Mouse (Mus musculus) lung, embryonic 15.5 days (tissue): ENCODE data around the gene Havcr2. TPM values are rescaled to one million over a fixed set of nuclear protein-coding genes. Genes with fewer than 3 reads are reported as not detected.
A peak's percentile ranks its signal among the peaks of the same experiment; 100 is the strongest.
"Not testable (repeated sequence)": the region's sequence is repeated elsewhere in the genome, so short reads cannot be mapped to it uniquely, and the experiment has no call there.

Experiments used
- ATAC-seq: fragments of 200-750 bp; cut with Nextera tagmentation; 2 replicates; pipeline ENCODE4 v1.8.0; 2017; ENCODE audit warnings: moderate number of reproducible peaks, borderline replicate concordance; ENCODE audit not compliant: low FRiP score, low TSS enrichment; ENCODE audit errors: extremely low read depth
- H3K27ac ChIP-seq: fragments of 300-500 bp; sonication (generic); 2 replicates; pipeline ENCODE4 v1.5.1; 2015; ENCODE audit warnings: moderate library complexity, mild to moderate bottlenecking, inconsistent platforms
- H3K27me3 ChIP-seq: fragments of 300-500 bp; sonication (generic); 2 replicates; pipeline ENCODE4 v1.6.1; 2015; ENCODE audit warnings: inconsistent platforms
- H3K36me3 ChIP-seq: fragments of 300-500 bp; sonication (generic); 2 replicates; pipeline ENCODE4 v1.6.1; 2015; ENCODE audit warnings: inconsistent platforms
- H3K4me1 ChIP-seq: fragments of 300-500 bp; sonication (generic); 2 replicates; pipeline ENCODE4 v1.6.1; 2015; ENCODE audit warnings: inconsistent platforms
- H3K4me2 ChIP-seq: fragments of 300-500 bp; sonication (generic); 2 replicates; pipeline ENCODE4 v1.6.1; 2015; ENCODE audit warnings: inconsistent platforms, mild to moderate bottlenecking, moderate library complexity
- H3K4me3 ChIP-seq: fragments of 300-500 bp; sonication (generic); 2 replicates; pipeline ENCODE4 v1.5.1; 2015; ENCODE audit warnings: mild to moderate bottlenecking, inconsistent platforms
- H3K9ac ChIP-seq: fragments of 300-500 bp; sonication (generic); 2 replicates; pipeline ENCODE4 v1.6.1; 2015; ENCODE audit warnings: inconsistent platforms
- H3K9me3 ChIP-seq: fragments of 300-500 bp; sonication (generic); 2 replicates; pipeline ENCODE4 v1.6.1; 2016; ENCODE audit warnings: inconsistent platforms
- WGBS: fragments of 180-500 bp; shearing (Covaris S2); methylation state at CpG from one replicate; pipeline ENCODE4 v1.1.7; 2015; 5-methylcytosine and 5-hydroxymethylcytosine counted together
- polyA plus RNA-seq: library from polyadenylated mRNA; unstranded; fragments of >200 nt; fragmentation: Nextera tagmentation; extraction: Ambion mirVana; gene quantifications from 2 replicates; pipeline ENCODE4 v1.2.1, GENCODE M21; 2015

The Havcr2 gene
- polyA plus RNA-seq: 0.13 and 0.15 TPM in 2 replicates

DNA sequence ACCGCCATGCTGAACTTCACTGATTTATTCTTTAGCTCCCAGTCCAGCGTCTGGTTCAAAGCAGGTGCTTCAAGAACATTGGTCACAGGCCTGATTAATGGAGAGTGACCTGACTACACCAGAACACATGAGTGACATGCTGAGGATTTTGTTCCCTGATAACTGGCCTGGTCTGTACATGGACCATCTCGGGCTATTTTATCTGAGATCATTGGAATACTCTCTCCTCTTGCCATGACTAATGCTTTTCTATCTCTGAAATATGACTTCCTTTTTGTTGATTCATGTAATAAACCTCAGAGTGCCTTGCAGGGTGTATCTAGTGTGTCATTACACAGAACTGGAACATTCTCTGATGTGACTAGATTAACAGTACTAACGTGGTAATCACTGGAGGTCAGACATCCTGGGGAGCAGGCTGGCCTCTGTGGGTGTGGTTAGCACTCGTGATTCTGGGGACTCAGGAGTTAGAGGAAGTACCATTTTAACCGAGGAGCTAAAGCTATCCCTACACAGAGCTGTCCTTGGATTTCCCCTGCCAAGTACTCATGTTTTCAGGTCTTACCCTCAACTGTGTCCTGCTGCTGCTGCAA lies at the start of gene Havcr2:
Havcr2 (plus strand) TSS at position 483 of the 593 bp plus-strand sequence.
- H3K36me3 ChIP-seq: no peaks in the 10 kb centered on the region
- H3K4me1 ChIP-seq: no peaks in the 10 kb centered on the region
- no peaks in the 10 kb centered on the region for H3K9me3 ChIP-seq
- no peak within 1 kb of the TSS for H3K4me3 ChIP-seq
- H3K27ac ChIP-seq: no peak within 1 kb of the TSS
- no peak within 1 kb of the TSS for H3K4me2 ChIP-seq
- H3K27me3 ChIP-seq: no peaks in the 10 kb centered on the region
- no peak within 1 kb of the TSS for H3K9ac ChIP-seq
- WGBS: 63% methylated on average over 6 of the region's 6 CpGs
- no peak for ATAC-seq

DNA sequence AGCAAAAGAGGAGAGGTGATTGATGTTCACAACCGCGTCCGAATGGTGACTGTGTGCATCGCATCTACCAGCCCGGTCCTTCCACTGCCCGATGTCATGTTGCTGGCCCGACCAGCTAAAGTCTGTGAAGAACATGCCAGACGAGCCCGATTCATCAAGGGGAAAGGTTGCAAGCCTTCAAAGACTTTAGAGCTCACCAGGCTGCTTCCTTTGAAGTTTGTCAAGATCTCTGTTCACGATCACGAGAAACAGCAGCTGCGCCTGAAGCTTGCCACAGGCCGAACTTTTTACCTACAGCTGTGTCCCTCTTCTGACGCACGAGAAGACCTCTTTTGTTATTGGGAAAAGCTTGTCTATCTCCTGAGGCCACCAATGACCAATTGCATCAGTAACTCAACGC lies 49.7 kb upstream of the Havcr2 start:
- Histone ChIP-seq H3K9ac (no peak overlapping the region), H3K27me3 (no peaks in the 10 kb centered on the region), H3K4me3 (no peak overlapping the region), H3K27ac (no peak overlapping the region), H3K4me1 (no peaks in the 10 kb centered on the region), H3K4me2 (no peak overlapping the region), H3K36me3 (no peaks in the 10 kb centered on the region), H3K9me3 (no peaks in the 10 kb centered on the region)
- ATAC-seq: no peak
- WGBS: 79% methylated on average over 16 of the region's 16 CpGs

DNA sequence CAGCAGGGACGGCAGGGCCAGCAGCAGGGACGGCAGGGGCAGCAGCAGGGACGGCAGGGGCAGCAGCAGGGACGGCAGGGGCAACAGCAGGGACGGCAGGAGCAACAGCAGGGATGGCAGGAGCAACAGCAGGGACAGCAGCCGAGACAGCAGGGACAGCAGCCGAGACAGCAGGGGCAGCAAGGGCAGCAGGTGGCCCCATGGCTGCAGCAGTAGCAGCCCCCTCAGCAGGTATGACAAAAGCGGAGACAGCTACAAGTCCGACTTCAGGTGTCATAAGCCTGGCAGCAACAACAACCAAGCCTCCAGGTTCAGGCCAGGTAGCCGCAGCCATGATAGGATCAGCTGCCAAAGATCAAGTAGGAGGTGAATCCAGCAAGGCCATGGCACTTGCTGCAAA lies 48.0 kb upstream of the Havcr2 start:
- H3K4me2 ChIP-seq: no peak overlapping the region
- no peak for ATAC-seq
- no peaks in the 10 kb centered on the region for H3K36me3 ChIP-seq
- H3K27ac ChIP-seq: no peak overlapping the region
- WGBS: 35% methylated on average over 10 of the region's 10 CpGs
- H3K9me3 ChIP-seq: no peaks in the 10 kb centered on the region
- no peaks in the 10 kb centered on the region for H3K27me3 ChIP-seq
- H3K4me3 ChIP-seq: no peak overlapping the region
- H3K4me1 ChIP-seq: no peaks in the 10 kb centered on the region
- H3K9ac ChIP-seq: no peak overlapping the region

DNA sequence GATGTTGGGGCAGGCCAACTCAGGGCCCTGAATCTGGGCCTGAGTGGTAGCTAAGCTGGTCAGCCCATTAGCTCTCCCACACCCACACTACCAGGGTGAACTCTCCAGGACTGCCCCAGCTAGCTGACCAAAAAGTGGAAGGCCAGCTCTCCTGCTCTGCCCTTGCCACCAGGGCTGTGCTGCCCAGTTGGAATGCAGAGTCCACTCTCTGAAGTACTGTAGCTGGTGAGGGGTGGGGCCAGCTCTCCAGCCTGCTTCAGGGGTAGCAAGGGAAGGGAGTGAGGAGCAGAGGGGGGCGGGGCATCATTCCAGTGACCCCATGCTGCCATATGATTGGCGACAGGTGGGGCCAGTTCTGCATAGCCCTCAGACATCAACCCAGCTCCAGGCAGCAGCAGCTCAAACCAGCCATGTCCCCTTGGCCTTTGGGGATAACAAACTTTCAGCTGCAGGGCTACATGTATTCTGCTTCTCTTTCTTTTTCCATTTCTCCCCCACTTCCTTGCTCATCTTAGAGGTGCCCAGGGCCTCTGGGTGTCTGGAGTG lies 44.6 kb upstream of the Havcr2 start:
- H3K27me3 ChIP-seq: no peaks in the 10 kb centered on the region

DNA sequence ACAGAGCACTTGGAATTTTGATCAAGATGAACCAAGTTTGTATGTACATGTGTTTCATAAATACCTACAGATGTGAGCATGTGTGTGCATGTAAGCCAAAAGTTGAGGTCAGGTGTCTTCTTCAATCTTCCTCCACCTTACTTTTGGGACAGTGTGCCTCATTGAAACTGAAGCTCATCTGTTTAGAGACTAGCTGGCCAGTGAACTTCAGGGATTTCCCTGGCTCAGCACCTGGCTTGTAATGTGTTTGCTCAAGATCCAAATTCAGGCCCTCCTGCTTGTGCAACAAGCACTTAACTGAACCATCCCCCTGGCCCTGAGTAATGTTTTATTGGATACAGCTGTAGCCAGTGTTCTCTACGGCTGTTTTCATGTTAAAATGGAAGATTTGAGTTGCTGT lies 36.3 kb upstream of the Havcr2 start:
- Histone ChIP-seq H3K27ac (no peak overlapping the region), H3K4me1 (no peaks in the 10 kb centered on the region), H3K9ac (no peak overlapping the region), H3K36me3 (no peaks in the 10 kb centered on the region), H3K27me3 (no peaks in the 10 kb centered on the region), H3K9me3 (no peaks in the 10 kb centered on the region), H3K4me2 (no peak overlapping the region), H3K4me3 (no peak overlapping the region)
- WGBS: 27% methylated on average over 1 of the region's 1 CpGs
- ATAC-seq: no peak

More for the DNA sequence above, 44.6 kb upstream of the Havcr2 start:
- WGBS: 35% methylated on average over 2 of the region's 2 CpGs
- no peak overlapping the region for H3K27ac ChIP-seq
- no peaks in the 10 kb centered on the region for H3K4me1 ChIP-seq
- H3K36me3 ChIP-seq: no peaks in the 10 kb centered on the region
- H3K4me3 ChIP-seq: no peak overlapping the region
- H3K9ac ChIP-seq: no peak overlapping the region
- H3K9me3 ChIP-seq: no peaks in the 10 kb centered on the region
- ATAC-seq: 0 out of 2 replicates have a peak, but pooled peaks have one; percentile 35
- H3K4me2 ChIP-seq: no peak overlapping the region

DNA sequence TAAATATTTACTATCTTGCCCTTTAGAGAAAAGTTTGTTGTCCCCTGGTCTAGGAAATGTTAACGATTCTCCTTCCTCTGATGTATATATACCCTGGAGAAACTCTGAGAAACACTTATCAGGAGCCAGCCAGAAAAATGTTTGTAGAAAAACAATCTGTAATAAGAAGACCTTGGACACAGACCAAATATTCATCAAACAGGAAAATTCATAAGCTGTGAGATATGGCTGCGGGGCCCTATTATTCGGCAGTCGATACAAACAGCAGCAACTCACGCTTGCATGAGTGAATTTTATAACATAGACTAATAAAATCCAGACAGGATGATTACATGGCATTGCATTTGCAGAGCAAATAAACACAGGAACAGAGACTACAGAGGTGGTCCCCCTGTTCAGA lies 35.9 kb upstream of the Havcr2 start:
- no peak for ATAC-seq
- no peak overlapping the region for H3K4me2 ChIP-seq
- H3K36me3 ChIP-seq: no peaks in the 10 kb centered on the region
- no peaks in the 10 kb centered on the region for H3K27me3 ChIP-seq
- H3K9me3 ChIP-seq: no peaks in the 10 kb centered on the region
- 39% methylated on average over 5 of the region's 5 CpGs for WGBS
- H3K27ac ChIP-seq: no peak overlapping the region
- H3K4me3 ChIP-seq: no peak overlapping the region
- H3K4me1 ChIP-seq: no peaks in the 10 kb centered on the region
- no peak overlapping the region for H3K9ac ChIP-seq

DNA sequence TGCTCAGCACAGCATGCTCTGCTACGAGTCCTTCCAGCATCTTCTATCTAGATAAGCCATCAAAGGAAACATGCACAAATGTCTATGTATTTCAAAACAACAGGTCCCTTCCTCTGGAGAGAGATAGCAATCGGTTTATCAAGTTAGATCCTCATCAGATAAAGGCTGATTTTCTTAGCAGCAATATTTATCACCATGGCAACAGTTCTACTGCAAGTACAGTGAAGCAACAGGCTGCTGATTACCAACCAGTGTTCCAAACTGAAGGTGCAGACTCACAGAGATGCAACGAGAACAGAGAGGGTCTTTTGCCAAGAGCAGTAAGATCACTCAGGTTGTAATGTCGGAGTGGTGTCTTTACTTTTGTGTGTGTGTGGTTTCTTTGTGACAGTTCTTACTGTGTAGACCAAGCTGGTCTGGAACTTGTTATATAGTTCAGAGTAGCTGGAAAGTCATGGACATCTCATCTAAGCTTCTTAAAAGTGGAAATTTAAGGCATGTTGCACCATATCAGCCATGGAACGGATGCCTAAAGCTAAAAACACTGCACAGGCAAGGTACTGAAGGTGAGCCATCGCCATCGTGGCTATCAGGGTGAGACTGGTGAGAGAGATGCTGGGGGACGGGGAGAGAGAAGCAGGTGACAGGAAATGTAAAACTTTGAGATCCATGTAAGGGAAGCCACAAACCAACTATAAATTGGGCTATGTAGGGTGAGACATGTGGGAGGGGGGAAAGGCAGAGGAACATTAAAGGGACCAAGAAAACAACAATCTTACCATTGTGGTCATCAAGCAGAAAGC lies 33.4 kb upstream of the Havcr2 start:
- Histone ChIP-seq H3K36me3 (no peaks in the 10 kb centered on the region), H3K4me2 (no peak overlapping the region), H3K4me3 (no peak overlapping the region), H3K4me1 (no peaks in the 10 kb centered on the region), H3K9me3 (no peaks in the 10 kb centered on the region), H3K9ac (no peak overlapping the region), H3K27me3 (no peaks in the 10 kb centered on the region), H3K27ac (no peak overlapping the region)
- ATAC-seq: no peak
- WGBS: 63% methylated on average over 8 of the region's 8 CpGs

DNA sequence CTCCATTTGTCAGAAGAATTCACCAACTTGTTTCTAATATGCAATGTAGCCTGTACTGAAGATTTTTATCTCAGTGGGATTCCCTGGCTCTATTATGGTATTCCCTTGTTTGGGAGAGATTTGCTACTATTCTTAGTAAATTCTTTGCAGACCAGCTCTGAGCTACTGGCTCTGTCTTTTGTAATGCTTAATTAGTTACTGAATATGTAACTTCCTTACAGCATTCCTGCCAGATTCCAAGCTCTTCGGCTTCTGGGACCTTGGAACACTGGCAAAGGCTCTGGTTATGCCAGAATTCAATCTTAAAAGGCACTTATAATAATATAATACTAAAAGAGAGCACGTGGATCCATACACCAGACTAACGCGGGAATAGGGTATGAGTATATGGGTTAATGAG lies 26.6 kb upstream of the Havcr2 start:
- not testable (repeated sequence) for H3K9ac ChIP-seq, H3K4me2 ChIP-seq, ATAC-seq, H3K4me3 ChIP-seq, H3K9me3 ChIP-seq, H3K27ac ChIP-seq, H3K27me3 ChIP-seq, H3K36me3 ChIP-seq, H3K4me1 ChIP-seq
- WGBS: 46% methylated on average over 4 of the region's 4 CpGs

DNA sequence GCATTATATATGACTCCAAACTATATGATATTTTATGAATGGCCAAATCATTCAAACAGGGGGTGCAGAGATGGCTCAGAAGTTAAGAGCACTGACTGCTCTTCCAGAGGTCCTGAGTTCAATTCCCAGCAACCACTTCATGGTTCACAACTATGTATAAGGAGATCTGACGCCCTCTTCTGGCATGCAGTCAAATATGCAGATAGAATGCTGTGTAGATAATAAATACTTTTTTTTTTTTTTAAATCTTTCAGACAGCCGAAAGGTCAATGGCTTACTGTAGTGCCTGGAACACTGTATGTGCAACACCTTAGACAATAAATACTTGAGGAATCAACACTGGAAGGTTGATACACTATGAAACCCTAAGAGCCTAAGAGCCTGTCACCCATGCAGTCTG lies 24.6 kb upstream of the Havcr2 start:
- no peaks in the 10 kb centered on the region for H3K9me3 ChIP-seq
- no peak overlapping the region for H3K27ac ChIP-seq
- H3K4me1 ChIP-seq: no peaks in the 10 kb centered on the region

DNA sequence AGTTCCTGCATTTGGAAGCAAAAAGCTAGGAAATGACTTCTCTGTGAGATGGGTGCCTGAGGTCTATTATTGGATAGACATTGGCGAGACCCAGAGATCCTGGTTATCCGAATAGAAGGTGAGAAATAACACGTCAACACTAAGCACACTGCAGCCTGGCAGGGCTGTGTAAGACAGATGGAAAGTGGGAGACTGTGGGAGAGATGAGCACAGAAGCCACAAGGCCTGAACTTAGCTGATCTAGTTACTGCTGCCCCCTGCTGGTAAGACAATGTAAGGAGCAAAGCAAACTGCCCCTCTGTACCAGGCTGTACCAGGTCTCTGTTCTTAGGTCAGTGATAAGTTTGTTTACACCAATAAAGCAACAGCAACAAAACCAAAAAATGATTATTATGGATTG lies 23.6 kb upstream of the Havcr2 start:
- no peak for ATAC-seq
- Histone ChIP-seq H3K36me3 (no peaks in the 10 kb centered on the region), H3K4me2 (no peak overlapping the region), H3K27me3 (no peaks in the 10 kb centered on the region; the same call in 1 of the 2 replicates), H3K4me1 (no peaks in the 10 kb centered on the region), H3K9me3 (no peaks in the 10 kb centered on the region), H3K9ac (no peak overlapping the region), H3K27ac (no peak overlapping the region), H3K4me3 (no peak overlapping the region)
- 16% methylated on average over 3 of the region's 3 CpGs for WGBS

More for the DNA sequence above, 24.6 kb upstream of the Havcr2 start:
- Histone ChIP-seq H3K27me3 (no peaks in the 10 kb centered on the region; the same call in 1 of the 2 replicates), H3K4me2 (no peak overlapping the region), H3K4me3 (no peak overlapping the region), H3K9ac (no peak overlapping the region), H3K36me3 (no peaks in the 10 kb centered on the region)
- ATAC-seq: no peak
- 87% methylated on average over 2 of the region's 2 CpGs for WGBS

DNA sequence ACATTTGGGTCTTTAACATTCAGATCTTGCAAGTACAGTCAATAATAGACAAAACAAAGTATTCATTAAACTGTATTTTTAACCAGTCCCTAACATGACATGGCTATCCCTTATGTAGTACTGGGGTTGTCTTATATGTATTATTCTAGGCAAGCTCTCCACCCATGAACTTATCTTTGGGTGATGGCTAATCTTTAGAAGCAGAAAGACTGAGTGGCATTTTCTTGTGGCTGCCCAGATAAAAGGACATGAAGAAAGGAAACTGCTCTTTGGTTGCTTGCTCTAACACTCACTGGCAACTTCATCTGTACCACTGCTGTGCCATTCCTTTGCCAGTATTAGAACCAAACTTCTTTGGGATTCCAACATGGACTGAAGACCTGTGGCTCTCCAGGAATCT lies 19.4 kb upstream of the Havcr2 start:
- ATAC-seq: no peak
- H3K4me1 ChIP-seq: peaks cover 3% of the 10 kb centered on the region
- no peaks in the 10 kb centered on the region for H3K9me3 ChIP-seq
- no peak overlapping the region for H3K9ac ChIP-seq
- no peak overlapping the region for H3K27ac ChIP-seq
- H3K4me2 ChIP-seq: no peak overlapping the region
- no peaks in the 10 kb centered on the region; the same call in 1 of the 2 replicates for H3K27me3 ChIP-seq
- peaks cover 3% of the 10 kb centered on the region; the same call in 1 of the 2 replicates for H3K36me3 ChIP-seq
- no peak overlapping the region for H3K4me3 ChIP-seq

DNA sequence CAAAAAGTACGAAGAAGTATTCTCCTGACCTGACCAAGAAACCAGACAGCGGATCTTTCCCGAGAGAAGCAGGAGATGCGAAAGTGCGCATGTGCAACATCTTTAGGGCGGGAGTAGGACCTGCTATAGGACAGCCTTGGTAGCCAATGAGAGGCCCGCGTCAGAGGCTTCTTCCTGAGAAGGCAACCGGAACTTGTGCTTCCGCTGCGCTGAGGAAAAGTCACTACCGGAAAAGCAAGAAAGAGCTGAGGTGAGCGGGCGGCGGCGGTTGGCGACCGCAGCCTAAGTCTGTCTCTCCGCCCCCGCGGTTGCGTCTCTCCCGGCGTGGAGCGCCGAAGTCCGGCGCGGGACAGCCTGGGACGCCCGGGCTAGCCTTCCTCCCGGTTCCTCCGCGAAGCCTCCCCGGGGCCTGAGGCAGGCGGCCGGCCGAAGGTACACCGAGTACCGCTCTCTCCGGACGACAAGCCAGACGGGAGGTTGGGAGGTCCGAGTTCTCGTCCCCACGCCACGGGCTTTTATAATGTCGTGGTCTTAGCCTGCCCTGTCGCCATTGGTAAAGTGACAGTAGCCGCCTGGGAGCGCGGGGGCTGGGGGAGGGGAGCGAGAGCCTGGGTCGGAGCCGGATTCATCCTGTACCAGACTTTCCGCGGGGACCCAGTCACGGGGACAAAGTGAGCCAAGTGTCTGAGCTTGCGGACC lies 17.8 kb upstream of the Havcr2 start, which contains the start of gene Med7:
Med7 (plus strand) TSS at position 166 of the 699 bp plus-strand sequence.
- peak; percentile 99 for ATAC-seq
- no peaks in the 10 kb centered on the region for H3K9me3 ChIP-seq
- no peaks in the 10 kb centered on the region; the same call in 1 of the 2 replicates for H3K27me3 ChIP-seq
- H3K36me3 ChIP-seq: peaks cover 10% of the 10 kb centered on the region
- WGBS: under 1% methylated on average over 59 of the region's 59 CpGs
- peak within 1 kb of the TSS; percentile 97 for H3K9ac ChIP-seq
- H3K4me3 ChIP-seq: peak within 1 kb of the TSS; percentile 100
- H3K27ac ChIP-seq: peak within 1 kb of the TSS; percentile 94
- H3K4me2 ChIP-seq: peak within 1 kb of the TSS; percentile 74
- H3K4me1 ChIP-seq: peaks cover 3% of the 10 kb centered on the region
